Mouse (Mus musculus) splenic B cell, adult 2 months (primary cell): Measurements from ENCODE around the gene Spryd4.
A peak's percentile ranks its signal among the peaks of the same experiment; 100 is the strongest.
"Not testable (repeated sequence)": the region's sequence is repeated elsewhere in the genome, so short reads cannot be mapped to it uniquely, and the experiment has no call there.

ENCODE experiments used
- DNase-seq: peaks from one replicate; pipeline ENCODE4 v3.0.0-alpha.2; 2011; ENCODE audit warnings: low read depth, low spot score
- H3K27me3 ChIP-seq: 2 replicates; pipeline ENCODE4 v1.6.1; 2012; ENCODE audit warnings: mild to moderate bottlenecking, low read length, moderate library complexity, mixed read lengths; ENCODE audit not compliant: control insufficient read depth, poor library complexity, insufficient read depth, severe bottlenecking
- H3K36me3 ChIP-seq: 2 replicates; pipeline ENCODE4 v1.6.1; 2012; ENCODE audit warnings: mild to moderate bottlenecking, low read length, moderate library complexity, mixed read lengths; ENCODE audit not compliant: control insufficient read depth, poor library complexity, insufficient read depth, severe bottlenecking

Gene Spryd4

DNA sequence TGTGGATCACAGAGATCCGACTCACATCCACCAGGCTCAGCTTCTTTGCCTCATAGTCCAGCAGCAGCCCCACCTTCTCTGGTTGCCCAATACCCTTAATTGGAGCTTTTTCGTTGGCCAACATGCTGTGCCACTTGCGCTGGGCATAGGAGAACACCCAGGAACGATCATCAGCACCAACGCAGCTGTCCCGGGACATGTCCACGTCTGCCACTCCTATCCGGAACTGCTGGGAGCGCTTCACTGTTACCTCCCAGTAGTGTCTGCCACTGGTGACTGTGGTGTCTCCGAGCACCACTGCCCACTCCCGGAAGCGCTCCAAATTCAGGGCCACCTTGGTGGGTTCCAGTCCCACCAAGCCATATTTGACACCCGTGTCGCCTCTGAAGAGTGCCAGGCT is 653 bp downstream of the Spryd4 start:
- Histone ChIP-seq H3K36me3 (peaks cover 1% of the 10 kb centered on the region; the same call in 1 of the 2 replicates), H3K27me3 (no peaks in the 10 kb centered on the region)
- no peak for DNase-seq

GRCm38 (mm10) chr10:128210131-128210530 is 1.5 kb downstream of the Spryd4 start:
- Histone ChIP-seq H3K36me3 (peaks cover 1% of the 10 kb centered on the region; the same call in 1 of the 2 replicates), H3K27me3 (no peaks in the 10 kb centered on the region)

DNA sequence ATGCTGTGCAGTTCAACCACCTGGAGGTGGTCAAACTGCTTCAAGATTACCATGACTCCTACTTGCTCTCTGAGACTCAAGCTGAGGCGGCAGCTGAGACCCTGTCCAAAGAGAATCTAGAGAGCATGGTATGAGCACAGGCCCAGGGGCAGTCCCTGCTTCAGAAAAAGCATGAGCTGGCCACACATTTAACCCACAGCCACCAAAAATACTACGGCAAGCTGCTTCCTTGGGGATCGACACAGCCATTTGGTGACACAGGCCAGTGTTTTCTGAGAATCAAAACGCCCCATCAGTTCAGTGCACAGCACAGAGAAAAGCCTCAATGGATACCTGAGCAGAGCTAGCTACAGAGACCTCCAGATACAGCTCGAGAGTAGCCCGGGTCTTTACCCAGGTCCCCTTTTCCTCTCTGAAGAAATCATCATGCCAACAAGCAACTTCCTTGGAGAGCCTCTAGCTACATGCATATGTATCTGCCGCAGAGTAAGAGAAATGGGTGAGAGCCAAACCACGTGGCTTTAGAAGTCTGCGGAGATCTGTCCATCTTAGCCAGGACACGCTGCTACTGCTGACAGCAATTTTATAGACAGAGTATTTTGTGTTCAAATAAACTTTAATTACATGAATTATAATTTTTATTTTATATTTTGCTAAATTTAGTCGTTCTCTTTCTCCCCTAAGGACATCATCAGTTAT is 2.1 kb downstream of the Spryd4 start:
- H3K27me3 ChIP-seq, result no peaks in the 10 kb centered on the region
- no peak for DNase-seq
- H3K36me3 ChIP-seq, result peaks cover 1% of the 10 kb centered on the region; the same call in 1 of the 2 replicates

More at GRCm38 (mm10) chr10:128210131-128210530, 1.5 kb downstream of the Spryd4 start:
- no peak for DNase-seq

DNA sequence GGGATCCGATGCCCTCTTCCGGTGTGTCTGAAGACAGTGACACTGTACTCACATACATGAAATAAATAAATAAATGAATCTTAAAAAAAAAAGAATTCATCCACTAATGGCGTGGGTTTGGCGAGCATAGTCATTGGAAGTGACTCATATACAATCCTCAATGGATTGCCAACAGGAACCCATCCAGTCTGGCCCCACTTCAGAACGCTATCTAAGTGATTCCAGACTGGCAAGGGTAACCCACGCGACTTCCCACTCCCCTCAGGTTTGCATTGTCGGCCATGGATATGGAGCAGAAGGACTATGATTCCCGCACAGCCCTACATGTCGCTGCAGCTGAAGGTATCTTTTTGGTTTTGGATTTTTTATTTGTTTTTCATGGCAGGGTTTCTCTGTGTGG is 3.3 kb downstream of the Spryd4 start:
- Histone ChIP-seq H3K36me3 (peaks cover 1% of the 10 kb centered on the region; the same call in 1 of the 2 replicates), H3K27me3 (no peaks in the 10 kb centered on the region)
- DNase-seq, result no peak

GRCm38 (mm10) chr10:128204941-128205340 is 6.7 kb downstream of the Spryd4 start:
- Histone ChIP-seq H3K27me3 (no peaks in the 10 kb centered on the region), H3K36me3 (no peaks in the 10 kb centered on the region)
- DNase-seq, result no peak

DNA sequence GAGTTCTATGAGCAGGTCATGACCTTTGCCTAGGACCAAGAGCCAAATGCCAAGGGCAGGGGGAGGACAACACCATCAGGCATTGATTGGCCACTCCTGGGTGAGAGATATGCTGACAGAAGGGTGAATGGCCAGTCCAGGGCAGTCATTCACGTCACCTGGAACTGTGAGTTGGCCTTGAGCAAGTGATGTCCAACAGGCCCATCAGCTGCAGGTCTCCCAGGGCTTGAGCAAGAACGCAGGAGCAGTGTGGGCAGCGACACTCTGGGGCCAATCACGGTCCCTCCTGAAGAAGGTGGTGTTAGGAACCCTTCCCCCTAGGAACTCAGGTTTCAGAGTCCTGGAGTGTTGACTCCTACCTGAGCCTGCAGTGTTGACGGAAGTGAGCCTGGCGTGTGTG is 9.8 kb downstream of the Spryd4 start:
- no peak for DNase-seq
- Histone ChIP-seq H3K27me3 (no peaks in the 10 kb centered on the region), H3K36me3 (no peaks in the 10 kb centered on the region)

- DNase-seq, result peak; percentile 35
- H3K36me3 ChIP-seq, result no peaks in the 10 kb centered on the region
- no peaks in the 10 kb centered on the region for H3K27me3 ChIP-seq
Observed at GRCm38 (mm10) chr10:128194551-128195461, 16.8 kb downstream of the Spryd4 start.

DNA sequence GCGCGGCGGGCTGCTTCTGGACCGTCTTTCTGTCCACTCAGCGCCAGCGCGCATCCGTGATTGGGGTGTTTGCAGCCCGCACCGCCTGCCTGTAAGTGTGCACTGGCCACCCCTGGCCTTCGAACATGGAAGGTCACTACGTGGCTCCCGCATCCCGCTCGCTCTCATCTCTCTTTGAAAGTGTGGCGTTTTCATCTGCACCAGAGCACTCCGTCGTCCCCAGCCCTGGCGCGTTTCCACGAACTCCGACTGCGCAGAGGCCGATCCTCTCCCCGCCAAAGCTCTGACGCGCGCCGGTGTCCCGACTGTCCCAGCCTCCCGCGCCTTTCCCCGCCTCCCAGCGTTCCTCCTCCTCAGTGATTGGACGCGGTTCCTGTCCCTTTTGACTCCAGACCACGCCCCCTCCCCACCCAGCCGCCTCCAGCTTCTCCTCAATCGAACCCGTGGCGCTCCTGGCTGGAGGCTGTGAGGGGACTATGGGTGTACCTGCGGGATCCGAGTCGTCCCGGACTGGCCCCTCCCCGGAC is 17.5 kb downstream of the Spryd4 start, which contains the start of gene Gls2:
TSS of gene Gls2 (plus strand) at position 434 of the 527 bp plus-strand sequence.
- DNase-seq, result peak; percentile 74
- no peaks in the 10 kb centered on the region for H3K36me3 ChIP-seq
- H3K27me3 ChIP-seq, result no peaks in the 10 kb centered on the region

DNA sequence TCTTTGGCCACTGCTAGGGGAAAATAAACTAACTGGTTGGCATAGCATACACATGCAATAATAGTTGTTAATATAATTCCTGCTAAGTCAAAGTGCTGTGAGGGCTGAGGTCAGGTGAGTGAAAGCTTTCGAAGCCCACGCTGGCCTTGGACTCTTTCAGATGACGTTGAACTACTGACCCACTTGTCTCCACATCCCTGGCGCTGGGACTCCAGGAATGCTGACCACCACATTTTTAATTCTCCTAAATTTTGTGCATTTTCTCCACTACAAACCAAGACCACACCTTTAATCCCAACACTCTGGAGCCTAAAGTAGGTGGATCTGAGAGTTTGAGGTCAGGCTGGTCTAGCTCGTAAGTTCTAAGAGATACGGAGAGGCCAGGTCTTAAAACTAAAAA is 18.5 kb downstream of the Spryd4 start:
- H3K27me3 ChIP-seq, result no peaks in the 10 kb centered on the region
- no peak for DNase-seq

DNA sequence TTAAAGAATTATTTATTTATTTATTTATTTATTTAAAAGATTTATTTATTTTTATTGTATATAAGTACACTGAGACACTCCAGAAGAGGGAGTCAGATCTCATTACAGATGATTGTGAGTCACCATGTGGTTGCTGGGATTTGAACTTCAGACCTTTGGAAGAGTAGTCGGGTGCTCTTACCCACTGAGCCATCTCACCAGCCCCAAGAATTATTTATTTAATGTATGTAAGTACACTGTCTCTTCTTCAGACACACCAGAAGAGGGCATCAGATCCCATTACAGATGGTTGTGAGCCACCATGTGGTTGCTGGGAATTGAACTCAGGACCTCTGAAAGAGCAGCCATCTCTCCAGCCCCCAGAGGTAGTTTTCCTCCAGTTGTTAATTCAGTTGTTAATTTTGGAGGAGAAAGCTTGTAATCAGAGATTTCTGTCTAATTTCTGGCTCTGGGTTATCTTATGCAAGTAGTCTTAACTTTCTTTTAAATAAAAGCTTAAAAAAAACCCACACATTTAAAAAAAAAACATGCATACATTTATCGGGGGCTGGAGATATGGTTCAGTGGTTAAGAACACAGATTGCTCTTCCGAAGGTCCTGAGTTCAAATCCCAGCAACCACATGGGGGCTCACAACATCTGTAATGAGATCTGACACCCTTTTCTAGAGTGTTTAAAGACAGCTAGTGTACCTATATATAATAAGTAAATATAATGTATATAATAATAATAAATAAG is 19.4 kb downstream of the Spryd4 start:
- not testable (repeated sequence) for H3K36me3 ChIP-seq, H3K27me3 ChIP-seq, DNase-seq

More for the DNA sequence above, 18.5 kb downstream of the Spryd4 start:
- no peaks in the 10 kb centered on the region for H3K36me3 ChIP-seq

- no peak for DNase-seq
- no peaks in the 10 kb centered on the region for H3K36me3 ChIP-seq
Observed at GRCm38 (mm10) chr10:128191472-128191871, 20.1 kb downstream of the Spryd4 start.

GRCm38 (mm10) chr10:128188242-128188877 is 23.2 kb downstream of the Spryd4 start:
- Histone ChIP-seq H3K27me3 (no peaks in the 10 kb centered on the region; the same call in 1 of the 2 replicates), H3K36me3 (no peaks in the 10 kb centered on the region)
- peak; percentile 87 for DNase-seq

More at GRCm38 (mm10) chr10:128191472-128191871, 20.1 kb downstream of the Spryd4 start:
- H3K27me3 ChIP-seq, result no peaks in the 10 kb centered on the region

DNA sequence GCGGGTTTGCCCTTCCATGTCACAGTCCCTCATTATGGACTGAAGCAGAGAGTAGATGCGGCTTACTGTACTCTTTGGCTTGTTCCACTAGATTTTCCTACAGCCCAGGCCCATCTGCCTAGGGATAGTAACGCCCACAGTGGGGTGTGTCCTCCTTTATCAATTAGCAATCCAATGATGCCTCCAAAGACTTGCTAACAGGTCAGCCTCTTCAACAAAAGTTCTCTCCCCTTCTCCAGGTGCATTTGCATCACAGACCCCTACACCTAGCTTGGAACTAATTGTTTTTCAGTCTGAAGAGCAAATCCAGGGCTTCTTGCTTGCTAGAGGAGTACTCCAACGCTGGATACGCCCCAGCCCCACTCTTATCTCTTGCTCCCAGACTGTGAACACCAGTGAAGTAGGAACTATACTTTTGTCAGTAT is 24.4 kb downstream of the Spryd4 start:
- H3K27me3 ChIP-seq, result no peaks in the 10 kb centered on the region; the same call in 1 of the 2 replicates
- H3K36me3 ChIP-seq, result no peaks in the 10 kb centered on the region
- DNase-seq, result no peak

DNA sequence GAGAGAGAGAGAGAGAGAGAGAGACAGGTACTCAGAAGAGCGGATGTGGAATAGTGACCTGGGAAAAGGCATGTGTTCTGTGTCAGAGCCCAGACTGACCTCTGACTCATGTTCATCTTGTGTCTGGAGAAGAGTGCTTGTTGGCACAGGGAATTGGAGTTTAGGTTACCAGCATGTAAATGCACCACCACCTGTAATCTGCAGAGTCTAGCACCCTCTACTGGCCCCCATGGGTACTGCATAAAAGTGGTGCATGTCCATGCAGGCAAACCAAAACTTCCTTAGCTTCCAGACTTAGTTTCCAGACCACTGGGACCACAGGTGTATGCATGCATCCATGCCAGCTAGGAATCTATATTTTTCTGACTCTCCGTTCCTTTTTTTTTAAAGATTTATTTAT is 25.6 kb downstream of the Spryd4 start:
- no peaks in the 10 kb centered on the region; the same call in 1 of the 2 replicates for H3K27me3 ChIP-seq
- no peaks in the 10 kb centered on the region for H3K36me3 ChIP-seq
- DNase-seq, result peak; percentile 90
